Mouse (Mus musculus) embryonic facial prominence, embryonic 13.5 days (tissue): ENCODE measurements around the gene Tspan9. TPM values are rescaled to one million over a fixed set of nuclear protein-coding genes. Genes with fewer than 3 reads are reported as not detected.
A peak's percentile ranks its signal among the peaks of the same experiment; 100 is the strongest.

Source experiments
- ATAC-seq: fragments of 200-750 bp; cut with Nextera tagmentation; 2 replicates; pipeline ENCODE4 v1.8.0; 2017; ENCODE audit warnings: low read depth; ENCODE audit not compliant: insufficient number of reproducible peaks, insufficient read depth, low FRiP score, low TSS enrichment
- H3K27ac ChIP-seq: fragments of 300-500 bp; sonication (generic); 2 replicates; pipeline ENCODE4 v1.5.1; 2015; ENCODE audit warnings: moderate library complexity, mild to moderate bottlenecking, inconsistent platforms
- H3K27me3 ChIP-seq: fragments of 300-500 bp; sonication (generic); 2 replicates; pipeline ENCODE4 v1.6.1; 2015; ENCODE audit warnings: mild to moderate bottlenecking, inconsistent platforms
- H3K36me3 ChIP-seq: fragments of 300-500 bp; sonication (generic); 2 replicates; pipeline ENCODE4 v1.6.1; 2015; ENCODE audit warnings: mild to moderate bottlenecking, inconsistent platforms
- H3K4me1 ChIP-seq: fragments of 300-500 bp; sonication (generic); 2 replicates; pipeline ENCODE4 v1.6.1; 2015; ENCODE audit warnings: inconsistent platforms
- H3K4me2 ChIP-seq: fragments of 300-500 bp; sonication (generic); 2 replicates; pipeline ENCODE4 v1.6.1; 2015; ENCODE audit warnings: moderate library complexity, mild to moderate bottlenecking, inconsistent platforms
- H3K4me3 ChIP-seq: fragments of 300-500 bp; sonication (generic); 2 replicates; pipeline ENCODE4 v1.5.1; 2015; ENCODE audit warnings: mild to moderate bottlenecking, inconsistent platforms
- H3K9ac ChIP-seq: fragments of 300-500 bp; sonication (generic); 2 replicates; pipeline ENCODE4 v1.6.1; 2015; ENCODE audit warnings: mild to moderate bottlenecking, inconsistent platforms
- H3K9me3 ChIP-seq: fragments of 300-500 bp; sonication (generic); 2 replicates; pipeline ENCODE4 v1.6.1; 2016; ENCODE audit warnings: inconsistent platforms
- WGBS: fragments of 180-500 bp; shearing (Covaris S2); methylation state at CpG from one replicate; pipeline ENCODE4 v1.1.7; 2015; ENCODE audit warnings: mixed read lengths; 5-methylcytosine and 5-hydroxymethylcytosine counted together
- polyA plus RNA-seq: library from polyadenylated mRNA; unstranded; fragments of >200 nt; fragmentation: Nextera tagmentation; extraction: Ambion mirVana; gene quantifications from 2 replicates; pipeline ENCODE4 v1.2.1, GENCODE M21; 2015

Tspan9 gene
- polyA plus RNA-seq, 1 experiment from 2014 or later = 116 TPM

GRCm38 (mm10) chr6:128099871-128100270 lies 43.5 kb downstream of the Tspan9 start:
- Histone ChIP-seq H3K9me3 (no peaks in the 10 kb centered on the region), H3K9ac (no peak overlapping the region), H3K4me1 (peaks cover 65% of the 10 kb centered on the region), H3K27ac (peak overlapping the region; percentile 80), H3K36me3 (no peaks in the 10 kb centered on the region), H3K27me3 (no peaks in the 10 kb centered on the region), H3K4me2 (peak overlapping the region; percentile 0; the same call in 1 of the 2 replicates), H3K4me3 (no peak overlapping the region)
- ATAC-seq = no peak
- 69% methylated on average over 5 of the region's 5 CpGs for whole genome bisulfite sequencing

DNA sequence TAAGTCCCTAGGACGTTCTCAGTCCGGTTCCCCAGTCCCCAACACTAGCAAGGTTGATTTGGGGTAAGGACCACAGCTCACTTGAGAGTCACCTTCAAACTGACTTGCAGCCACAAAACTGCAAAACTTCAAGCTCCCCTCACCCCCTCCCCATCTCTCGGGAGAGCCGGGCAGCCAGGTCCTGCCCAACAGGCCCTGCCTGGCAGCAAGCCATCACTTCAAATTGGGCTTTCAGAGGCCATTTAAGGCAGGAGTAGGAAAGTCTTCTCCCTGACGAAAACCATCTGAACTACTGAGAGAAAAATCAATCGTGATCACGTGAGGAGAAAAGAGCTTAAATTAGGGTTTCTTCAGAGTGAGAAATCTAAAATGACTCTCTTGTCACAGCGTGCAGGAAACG lies 44.2 kb downstream of the Tspan9 start:
- Histone ChIP-seq H3K9ac (no peak overlapping the region), H3K27me3 (no peaks in the 10 kb centered on the region), H3K4me1 (peaks cover 58% of the 10 kb centered on the region), H3K36me3 (no peaks in the 10 kb centered on the region), H3K4me3 (no peak overlapping the region), H3K9me3 (no peaks in the 10 kb centered on the region), H3K4me2 (peak overlapping the region; percentile 0; the same call in 1 of the 2 replicates), H3K27ac (peak overlapping the region; percentile 80)
- 31% methylated on average over 9 of the region's 9 CpGs for WGBS
- no peak for ATAC-seq

DNA sequence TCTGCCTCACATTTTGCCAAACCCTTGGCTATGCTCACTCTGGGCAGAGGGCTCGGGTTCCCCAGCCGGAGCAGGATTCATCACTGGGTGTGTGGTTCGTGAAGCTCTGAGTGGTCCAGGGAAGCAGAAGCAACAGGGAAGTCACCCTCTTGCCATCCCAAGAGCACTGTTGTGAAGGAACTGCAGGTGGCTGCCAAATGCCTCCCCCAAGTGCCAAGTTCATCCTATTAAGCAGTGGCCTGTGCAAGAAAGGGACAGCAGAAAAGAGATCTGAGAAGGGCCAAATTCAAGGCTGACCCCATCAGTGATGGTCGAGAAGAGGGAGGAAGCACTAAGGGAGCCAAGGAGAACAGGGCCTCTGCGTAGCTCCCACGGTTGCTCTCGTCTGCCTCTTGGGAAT lies 46.9 kb downstream of the Tspan9 start:
- Histone ChIP-seq H3K4me2 (no peak overlapping the region), H3K9ac (no peak overlapping the region), H3K27ac (no peak overlapping the region), H3K4me3 (no peak overlapping the region), H3K27me3 (no peaks in the 10 kb centered on the region), H3K9me3 (no peaks in the 10 kb centered on the region), H3K36me3 (no peaks in the 10 kb centered on the region), H3K4me1 (peaks cover 55% of the 10 kb centered on the region)
- no peak for ATAC-seq
- WGBS = 84% methylated on average over 7 of the region's 7 CpGs

DNA sequence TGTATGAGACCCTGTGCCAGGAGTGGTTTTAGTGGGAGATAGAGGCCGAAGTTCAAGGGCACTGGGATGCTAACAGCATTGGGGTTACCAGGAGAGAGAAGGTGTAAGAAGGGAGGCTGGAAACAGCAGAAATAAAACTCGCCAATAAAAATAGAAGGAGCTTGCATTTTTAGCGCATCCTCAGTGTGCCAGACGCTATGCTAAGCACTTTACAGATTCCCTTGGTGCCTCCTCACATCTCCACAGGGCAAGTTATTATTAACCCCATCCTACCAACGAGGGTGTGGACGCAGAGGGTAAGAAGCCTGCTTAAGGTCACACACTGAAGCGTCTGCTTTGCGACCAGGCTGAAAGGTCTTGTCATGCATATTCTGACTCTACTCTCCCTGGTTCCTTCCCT lies 47.5 kb downstream of the Tspan9 start:
- no peak overlapping the region for H3K9ac ChIP-seq
- ATAC-seq = no peak
- H3K36me3 ChIP-seq = no peaks in the 10 kb centered on the region
- no peak overlapping the region for H3K4me3 ChIP-seq
- no peaks in the 10 kb centered on the region for H3K27me3 ChIP-seq
- no peak overlapping the region for H3K27ac ChIP-seq
- peaks cover 61% of the 10 kb centered on the region for H3K4me1 ChIP-seq
- no peaks in the 10 kb centered on the region for H3K9me3 ChIP-seq
- H3K4me2 ChIP-seq = no peak overlapping the region
- WGBS = 70% methylated on average over 8 of the region's 8 CpGs

- Histone ChIP-seq H3K4me2 (no peak overlapping the region), H3K9me3 (no peaks in the 10 kb centered on the region), H3K4me1 (peaks cover 68% of the 10 kb centered on the region), H3K36me3 (no peaks in the 10 kb centered on the region), H3K27ac (no peak overlapping the region), H3K27me3 (no peaks in the 10 kb centered on the region), H3K9ac (no peak overlapping the region), H3K4me3 (no peak overlapping the region)
- 88% methylated on average over 10 of the region's 10 CpGs for WGBS
- ATAC-seq = no peak
These were observed 48.3 kb downstream of the Tspan9 start for GRCm38 (mm10) chr6:128095131-128095530.

- no peaks in the 10 kb centered on the region for H3K36me3 ChIP-seq
- no peak overlapping the region for H3K9ac ChIP-seq
- no peak for ATAC-seq
- H3K4me2 ChIP-seq = no peak overlapping the region
- H3K27me3 ChIP-seq = no peaks in the 10 kb centered on the region
- H3K4me3 ChIP-seq = no peak overlapping the region
- peaks cover 70% of the 10 kb centered on the region for H3K4me1 ChIP-seq
- 84% methylated on average over 15 of the region's 15 CpGs for WGBS
- no peaks in the 10 kb centered on the region for H3K9me3 ChIP-seq
- H3K27ac ChIP-seq = no peak overlapping the region
These were observed 49.4 kb downstream of the Tspan9 start for GRCm38 (mm10) chr6:128093856-128094628.

- Histone ChIP-seq H3K4me2 (no peak overlapping the region), H3K4me3 (no peak overlapping the region), H3K36me3 (no peaks in the 10 kb centered on the region), H3K4me1 (peaks cover 72% of the 10 kb centered on the region), H3K27me3 (no peaks in the 10 kb centered on the region), H3K9me3 (no peaks in the 10 kb centered on the region), H3K27ac (no peak overlapping the region), H3K9ac (no peak overlapping the region)
- ATAC-seq = no peak
- WGBS = 90% methylated on average over 5 of the region's 5 CpGs
These were observed 50.8 kb downstream of the Tspan9 start for GRCm38 (mm10) chr6:128092621-128093020.

DNA sequence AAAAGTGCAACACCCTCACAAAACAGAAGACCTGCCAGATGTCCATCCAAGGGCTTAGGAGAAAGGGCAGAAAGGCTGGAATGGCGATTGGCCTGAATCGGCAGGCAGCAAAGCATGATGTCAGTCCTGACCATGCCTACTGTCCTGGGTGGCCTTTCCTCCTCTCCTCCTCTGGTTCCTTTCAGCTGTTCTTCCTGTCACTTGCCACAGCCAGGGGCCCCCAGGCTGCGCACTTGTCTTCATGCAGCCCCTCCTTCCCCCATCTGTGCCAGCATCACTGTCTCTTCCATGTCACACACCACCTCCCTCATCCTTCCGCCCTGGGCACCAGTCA lies 51.6 kb downstream of the Tspan9 start:
- H3K4me2 ChIP-seq = no peak overlapping the region
- H3K27ac ChIP-seq = no peak overlapping the region
- 76% methylated on average over 4 of the region's 4 CpGs for WGBS
- H3K9ac ChIP-seq = no peak overlapping the region
- H3K27me3 ChIP-seq = no peaks in the 10 kb centered on the region
- no peak overlapping the region for H3K4me3 ChIP-seq
- H3K36me3 ChIP-seq = no peaks in the 10 kb centered on the region
- peaks cover 73% of the 10 kb centered on the region for H3K4me1 ChIP-seq
- ATAC-seq = no peak
- no peaks in the 10 kb centered on the region for H3K9me3 ChIP-seq

- Histone ChIP-seq H3K27me3 (no peaks in the 10 kb centered on the region), H3K36me3 (no peaks in the 10 kb centered on the region), H3K9ac (no peak overlapping the region), H3K4me1 (peaks cover 74% of the 10 kb centered on the region), H3K4me3 (no peak overlapping the region), H3K9me3 (no peaks in the 10 kb centered on the region), H3K4me2 (no peak overlapping the region), H3K27ac (peak overlapping the region; percentile 86)
- no peak for ATAC-seq
- WGBS = 15% methylated on average over 6 of the region's 6 CpGs
These were observed 52.2 kb downstream of the Tspan9 start for GRCm38 (mm10) chr6:128090985-128091832.

GRCm38 (mm10) chr6:128089770-128090702 lies 53.4 kb downstream of the Tspan9 start:
- Histone ChIP-seq H3K4me3 (no peak overlapping the region), H3K27me3 (no peaks in the 10 kb centered on the region), H3K9me3 (no peaks in the 10 kb centered on the region), H3K27ac (peak overlapping the region; percentile 86), H3K4me2 (no peak overlapping the region), H3K36me3 (no peaks in the 10 kb centered on the region), H3K9ac (no peak overlapping the region), H3K4me1 (peaks cover 81% of the 10 kb centered on the region)
- ATAC-seq = peak; percentile 48; the same call in 1 of the 2 replicates
- 61% methylated on average over 13 of the region's 13 CpGs for WGBS
